Mouse (Mus musculus) limb, embryonic 12.5 days (tissue): ENCODE measurements around the gene Gucy2c. TPM values are rescaled to one million over a fixed set of nuclear protein-coding genes. Genes with fewer than 3 reads are reported as not detected.

Experiments used
- ATAC-seq: fragments of 200-750 bp; cut with Nextera tagmentation; 2 replicates; pipeline ENCODE4 v1.8.0; 2017; ENCODE audit warnings: low read depth, moderate TSS enrichment; ENCODE audit not compliant: insufficient number of reproducible peaks, insufficient read depth, low FRiP score, low TSS enrichment
- H3K27ac ChIP-seq: fragments of 300-500 bp; sonication (generic); 2 replicates; pipeline ENCODE4 v1.5.1; 2016; ENCODE audit warnings: mild to moderate bottlenecking, moderate library complexity
- H3K27me3 ChIP-seq: fragments of 300-500 bp; sonication (generic); 2 replicates; pipeline ENCODE4 v1.6.1; 2016; ENCODE audit warnings: mild to moderate bottlenecking, moderate library complexity
- H3K36me3 ChIP-seq: fragments of 300-500 bp; sonication (generic); 2 replicates; pipeline ENCODE4 v1.6.1; 2016; ENCODE audit warnings: mild to moderate bottlenecking, moderate library complexity
- H3K4me1 ChIP-seq: fragments of 300-500 bp; sonication (generic); replicated peaks from 2 replicates; pipeline ENCODE4 v1.6.1; 2016
- H3K4me2 ChIP-seq: fragments of 300-500 bp; sonication (generic); 2 replicates; pipeline ENCODE4 v1.6.1; 2016; ENCODE audit warnings: mild to moderate bottlenecking, moderate library complexity
- H3K4me3 ChIP-seq: fragments of 300-500 bp; sonication (generic); replicated peaks from 2 replicates; pipeline ENCODE4 v1.5.1; 2016; ENCODE audit warnings: mild to moderate bottlenecking
- H3K9ac ChIP-seq: fragments of 300-500 bp; sonication (generic); replicated peaks from 2 replicates; pipeline ENCODE4 v1.6.1; 2016; ENCODE audit warnings: mild to moderate bottlenecking, moderate library complexity
- H3K9me3 ChIP-seq: fragments of 300-500 bp; sonication (generic); 2 replicates; pipeline ENCODE4 v1.6.1; 2016; ENCODE audit warnings: mild to moderate bottlenecking, moderate library complexity
- WGBS: fragments of 180-500 bp; shearing (Covaris S2); methylation state at CpG from one replicate; pipeline ENCODE4 v1.1.7; 2016; 5-methylcytosine and 5-hydroxymethylcytosine counted together
- polyA plus RNA-seq: library from polyadenylated mRNA; unstranded; fragments of >200 nt; fragmentation: Nextera tagmentation; extraction: Ambion mirVana; gene quantifications from 2 replicates; pipeline ENCODE4 v1.2.1, GENCODE M21; 2016

Gene Gucy2c
- polyA plus RNA-seq, 1 experiment from 2014 or later, result not detected

DNA sequence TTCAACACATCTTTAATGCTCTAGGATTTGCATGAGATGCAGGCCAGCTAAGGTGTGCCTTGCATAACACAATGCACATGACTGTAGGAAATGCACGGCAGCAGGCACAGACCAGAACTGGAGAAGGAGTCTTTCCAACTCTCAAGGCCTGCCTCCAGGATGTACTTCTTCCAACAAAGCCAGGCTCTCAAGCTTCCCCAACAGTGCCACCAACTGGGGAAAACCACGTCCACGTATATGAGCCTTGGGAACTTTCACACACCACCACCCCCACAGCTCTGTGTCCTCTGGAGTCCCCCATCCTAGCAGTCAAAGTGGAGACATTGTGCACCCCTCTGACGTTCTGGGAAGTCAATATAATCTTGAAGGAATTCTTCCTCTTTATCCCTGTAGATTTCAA is 31.6 kb upstream of the Gucy2c start:
- peaks cover 17% of the 10 kb centered on the region for H3K4me1 ChIP-seq
- no peaks in the 10 kb centered on the region for H3K9me3 ChIP-seq
- WGBS, result 53% methylated on average over 4 of the region's 4 CpGs
- no peak overlapping the region for H3K9ac ChIP-seq
- no peak overlapping the region for H3K4me2 ChIP-seq
- no peak for ATAC-seq
- H3K27ac ChIP-seq, result no peak overlapping the region
- H3K27me3 ChIP-seq, result no peaks in the 10 kb centered on the region
- no peak overlapping the region for H3K4me3 ChIP-seq
- peaks cover 73% of the 10 kb centered on the region for H3K36me3 ChIP-seq

DNA sequence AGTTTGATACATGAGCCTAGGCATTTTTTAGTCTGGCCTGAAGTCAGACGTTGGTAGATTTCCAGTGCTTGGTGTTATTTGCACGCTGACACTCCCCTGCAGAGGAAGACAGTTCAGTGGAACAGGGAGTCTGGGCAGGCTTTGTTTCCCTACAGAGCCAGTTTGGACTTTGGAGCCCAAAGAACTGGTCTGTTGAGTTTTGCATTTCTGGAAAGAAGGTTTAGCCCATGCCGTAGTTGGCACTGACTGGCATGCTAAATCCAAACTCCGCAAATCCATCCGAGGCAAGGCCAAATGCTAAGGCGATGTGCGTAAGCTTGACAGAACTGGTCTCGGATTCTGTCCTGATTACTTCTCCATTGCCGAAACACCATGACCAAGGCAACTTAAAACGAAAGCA is 29.6 kb upstream of the Gucy2c start:
- Histone ChIP-seq H3K27ac (no peak overlapping the region), H3K4me3 (no peak overlapping the region), H3K4me1 (peaks cover 22% of the 10 kb centered on the region), H3K9me3 (no peaks in the 10 kb centered on the region), H3K36me3 (peaks cover 54% of the 10 kb centered on the region), H3K27me3 (no peaks in the 10 kb centered on the region), H3K9ac (no peak overlapping the region), H3K4me2 (no peak overlapping the region)
- 91% methylated on average over 10 of the region's 10 CpGs for WGBS
- ATAC-seq, result no peak

DNA sequence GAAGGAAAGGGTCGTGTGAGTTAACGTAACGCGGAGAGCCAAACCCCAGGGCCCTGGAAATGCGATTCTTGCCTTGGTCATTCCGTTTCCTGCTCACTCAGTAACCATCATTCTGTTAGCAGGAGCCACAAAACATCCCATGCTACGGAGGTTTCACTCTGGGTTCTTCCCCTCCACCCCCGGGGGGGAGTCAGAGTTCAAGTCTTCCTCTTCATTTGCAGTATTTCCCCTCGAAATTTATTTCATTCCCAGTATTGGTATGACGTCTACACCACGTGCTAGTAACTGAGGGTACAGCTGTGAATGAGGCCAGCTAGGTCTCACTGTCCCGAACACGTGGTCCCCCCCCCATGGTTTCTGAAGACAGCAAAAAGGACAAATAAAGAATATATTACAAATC is 28.1 kb upstream of the Gucy2c start:
- Histone ChIP-seq H3K4me3 (no peak overlapping the region), H3K36me3 (peaks cover 41% of the 10 kb centered on the region), H3K27me3 (no peaks in the 10 kb centered on the region), H3K9ac (no peak overlapping the region), H3K27ac (no peak overlapping the region), H3K9me3 (no peaks in the 10 kb centered on the region), H3K4me1 (peaks cover 28% of the 10 kb centered on the region), H3K4me2 (peak overlapping the region; percentile 94)
- WGBS, result 78% methylated on average over 13 of the region's 13 CpGs
- no peak for ATAC-seq

DNA sequence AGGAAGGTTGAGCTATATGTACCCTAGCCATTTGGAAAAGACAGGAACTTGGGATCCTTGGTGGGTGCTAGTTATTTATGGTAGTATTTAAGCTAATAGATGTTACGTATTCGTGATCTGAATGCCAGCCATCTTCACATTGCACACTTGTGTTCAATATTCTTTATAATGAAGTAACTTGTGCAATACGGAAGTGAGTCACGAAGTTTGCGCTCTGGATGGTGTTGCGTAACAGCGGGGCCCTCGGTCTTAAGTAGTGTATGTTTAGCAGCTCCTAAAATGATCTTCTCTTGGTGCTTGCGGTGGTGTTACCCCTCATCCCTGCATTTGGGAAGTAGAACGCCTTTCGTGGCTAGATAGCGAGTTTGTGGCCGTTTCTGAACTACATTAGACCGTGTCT is 27.5 kb upstream of the Gucy2c start:
- Histone ChIP-seq H3K4me3 (peak overlapping the region; percentile 84), H3K4me2 (peak overlapping the region; percentile 94), H3K4me1 (peaks cover 28% of the 10 kb centered on the region), H3K36me3 (peaks cover 35% of the 10 kb centered on the region), H3K9me3 (no peaks in the 10 kb centered on the region), H3K9ac (peak overlapping the region; percentile 70), H3K27ac (no peak overlapping the region), H3K27me3 (no peaks in the 10 kb centered on the region)
- no peak for ATAC-seq
- 37% methylated on average over 14 of the region's 14 CpGs for WGBS

DNA sequence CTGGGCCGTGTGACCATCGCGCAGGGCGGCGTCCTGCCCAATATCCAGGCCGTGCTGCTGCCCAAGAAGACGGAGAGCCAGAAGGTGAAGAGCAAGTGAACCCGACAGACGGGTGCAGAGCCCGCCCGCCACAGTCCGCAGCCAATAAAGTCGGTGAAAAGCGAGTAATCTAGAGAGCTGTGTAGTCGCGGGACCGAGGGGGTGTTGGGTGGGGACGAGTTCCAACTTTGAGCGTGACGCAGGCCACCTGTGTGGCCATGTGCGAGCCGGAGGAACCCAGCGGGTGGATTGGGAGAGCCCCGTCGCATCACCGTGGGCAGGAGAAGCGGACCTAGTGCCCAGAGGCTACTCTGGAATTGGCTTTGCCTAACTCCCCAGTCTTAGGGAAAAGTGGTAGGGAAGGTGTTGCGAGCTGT is 27.1 kb upstream of the Gucy2c start:
- ATAC-seq, result 0 out of 2 replicates have a peak, but pooled peaks have one; percentile 1
- Histone ChIP-seq H3K4me2 (peak overlapping the region; percentile 94), H3K9ac (peak overlapping the region; percentile 70), H3K27ac (no peak overlapping the region), H3K9me3 (no peaks in the 10 kb centered on the region), H3K4me1 (peaks cover 28% of the 10 kb centered on the region), H3K27me3 (no peaks in the 10 kb centered on the region), H3K36me3 (peaks cover 31% of the 10 kb centered on the region), H3K4me3 (peak overlapping the region; percentile 84)
- 2% methylated on average over 28 of the region's 28 CpGs for WGBS

DNA sequence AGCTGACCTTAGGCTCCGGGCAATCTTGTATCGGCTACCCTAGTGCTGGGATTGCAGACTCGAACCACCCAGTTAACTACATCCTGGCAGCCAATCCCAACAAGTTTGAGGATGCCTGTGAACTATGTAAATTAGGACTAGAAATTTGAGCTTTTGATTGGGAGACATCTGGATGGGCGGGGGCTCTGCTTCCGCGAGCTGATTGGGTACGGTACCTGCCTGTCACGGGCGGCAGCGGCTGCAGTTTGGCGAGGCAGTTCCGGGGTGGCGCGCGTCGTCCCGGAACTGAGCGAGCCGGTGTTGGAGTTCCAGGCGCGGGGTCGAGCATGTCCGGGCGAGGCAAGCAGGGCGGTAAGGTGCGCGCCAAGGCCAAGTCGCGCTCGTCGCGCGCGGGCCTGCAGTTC is 26.5 kb upstream of the Gucy2c start, which contains the start of gene H2afj:
Gene H2afj (plus strand): TSS at position 231 of the 404 bp plus-strand sequence.
- WGBS, result under 1% methylated on average over 34 of the region's 34 CpGs
- H3K9me3 ChIP-seq, result no peaks in the 10 kb centered on the region
- H3K36me3 ChIP-seq, result peaks cover 25% of the 10 kb centered on the region
- no peaks in the 10 kb centered on the region for H3K27me3 ChIP-seq
- peak within 1 kb of the TSS; percentile 87 for H3K27ac ChIP-seq
- peak; percentile 79 for ATAC-seq
- peaks cover 32% of the 10 kb centered on the region for H3K4me1 ChIP-seq
- H3K9ac ChIP-seq, result peak within 1 kb of the TSS; percentile 70
- peak within 1 kb of the TSS; percentile 84 for H3K4me3 ChIP-seq
- H3K4me2 ChIP-seq, result peak within 1 kb of the TSS; percentile 94

DNA sequence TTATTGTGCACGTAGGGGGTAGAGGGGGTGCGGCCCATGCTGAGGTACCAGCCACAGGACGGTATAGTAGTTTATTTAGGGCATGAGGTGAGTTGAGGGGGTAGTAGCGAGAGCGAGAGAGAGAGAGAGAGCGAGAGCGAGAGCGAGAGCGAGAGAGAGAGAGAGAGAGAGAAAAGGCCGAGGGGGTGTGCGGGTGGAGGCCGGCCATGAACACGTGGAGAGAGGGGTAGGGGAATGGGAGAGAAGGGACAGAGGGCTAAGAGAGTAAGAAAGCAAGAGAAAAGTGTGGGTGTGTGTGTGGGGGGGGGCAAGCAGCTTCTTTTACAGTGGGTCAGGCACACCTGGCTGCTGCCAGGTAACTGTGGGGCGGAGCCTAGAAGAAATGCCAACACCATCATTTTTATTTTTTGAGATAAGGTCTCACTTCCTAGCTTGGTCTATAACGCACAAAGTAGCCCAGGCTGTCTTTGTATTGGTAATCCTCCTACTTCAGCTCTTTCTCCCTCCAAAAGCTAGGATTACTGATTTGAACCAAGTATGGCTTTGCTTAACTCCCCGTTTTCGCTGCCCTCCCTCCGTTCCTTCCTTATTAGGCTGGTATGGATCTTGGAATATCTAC is 25.9 kb upstream of the Gucy2c start:
- H3K9ac ChIP-seq, result peak overlapping the region; percentile 34; the same call in 1 of the 2 replicates
- peak overlapping the region; percentile 87 for H3K27ac ChIP-seq
- no peaks in the 10 kb centered on the region for H3K27me3 ChIP-seq
- WGBS, result 36% methylated on average over 18 of the region's 18 CpGs
- H3K4me1 ChIP-seq, result peaks cover 35% of the 10 kb centered on the region
- peaks cover 20% of the 10 kb centered on the region for H3K36me3 ChIP-seq
- no peaks in the 10 kb centered on the region for H3K9me3 ChIP-seq
- H3K4me3 ChIP-seq, result peak overlapping the region; percentile 84
- peak overlapping the region; percentile 94 for H3K4me2 ChIP-seq
- ATAC-seq, result peak; percentile 0; the same call in 1 of the 2 replicates

DNA sequence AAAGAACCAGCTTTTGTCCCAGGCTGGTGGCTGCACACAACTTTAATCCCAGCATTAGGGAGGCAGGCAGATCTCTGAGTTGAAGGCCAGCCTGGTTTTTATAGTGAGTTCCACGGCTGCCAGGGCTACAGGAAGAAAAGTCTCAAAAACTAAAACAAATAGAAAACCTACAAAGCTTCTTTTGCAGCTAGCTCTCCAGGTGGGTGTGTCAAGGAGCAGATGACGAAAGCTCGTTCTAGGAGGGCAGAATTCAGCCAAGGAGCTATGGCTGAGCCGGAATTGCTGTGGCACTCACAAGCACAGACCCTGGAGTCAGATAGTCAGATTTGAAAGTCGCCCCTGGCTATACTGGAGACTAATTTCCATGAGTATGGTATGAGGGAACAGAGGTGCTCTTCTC is 25.3 kb upstream of the Gucy2c start:
- Histone ChIP-seq H3K4me2 (peak overlapping the region; percentile 94), H3K9me3 (no peaks in the 10 kb centered on the region), H3K9ac (no peak overlapping the region), H3K36me3 (peaks cover 13% of the 10 kb centered on the region), H3K4me1 (peaks cover 35% of the 10 kb centered on the region), H3K4me3 (no peak overlapping the region), H3K27me3 (no peaks in the 10 kb centered on the region), H3K27ac (peak overlapping the region; percentile 67; the same call in 1 of the 2 replicates)
- 62% methylated on average over 5 of the region's 5 CpGs for WGBS
- no peak for ATAC-seq

DNA sequence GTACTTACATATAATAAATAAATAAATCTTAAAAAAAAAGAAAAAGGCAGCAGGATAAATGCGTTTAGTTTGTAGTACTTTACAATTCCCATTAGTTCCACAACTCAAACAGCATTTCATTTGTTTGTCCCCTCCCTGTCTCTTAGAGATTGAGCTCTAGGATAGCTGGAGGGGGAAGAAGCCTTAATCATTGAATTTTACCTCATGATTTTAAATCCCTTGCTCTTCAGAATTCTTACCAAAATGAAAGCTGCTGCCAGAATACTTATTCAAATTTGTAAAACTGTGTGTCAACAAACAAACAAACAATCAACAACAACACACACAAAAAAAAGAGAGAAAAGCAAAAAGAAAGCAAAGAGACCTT is 23.8 kb upstream of the Gucy2c start:
- H3K4me2 ChIP-seq, result no peak overlapping the region
- H3K27ac ChIP-seq, result peak overlapping the region; percentile 100
- 96% methylated on average over 1 of the region's 1 CpGs for WGBS
- peaks cover 2% of the 10 kb centered on the region; the same call in 1 of the 2 replicates for H3K36me3 ChIP-seq
- no peaks in the 10 kb centered on the region for H3K9me3 ChIP-seq
- H3K27me3 ChIP-seq, result no peaks in the 10 kb centered on the region
- no peak overlapping the region for H3K9ac ChIP-seq
- H3K4me1 ChIP-seq, result peaks cover 35% of the 10 kb centered on the region
- H3K4me3 ChIP-seq, result no peak overlapping the region
- ATAC-seq, result no peak

DNA sequence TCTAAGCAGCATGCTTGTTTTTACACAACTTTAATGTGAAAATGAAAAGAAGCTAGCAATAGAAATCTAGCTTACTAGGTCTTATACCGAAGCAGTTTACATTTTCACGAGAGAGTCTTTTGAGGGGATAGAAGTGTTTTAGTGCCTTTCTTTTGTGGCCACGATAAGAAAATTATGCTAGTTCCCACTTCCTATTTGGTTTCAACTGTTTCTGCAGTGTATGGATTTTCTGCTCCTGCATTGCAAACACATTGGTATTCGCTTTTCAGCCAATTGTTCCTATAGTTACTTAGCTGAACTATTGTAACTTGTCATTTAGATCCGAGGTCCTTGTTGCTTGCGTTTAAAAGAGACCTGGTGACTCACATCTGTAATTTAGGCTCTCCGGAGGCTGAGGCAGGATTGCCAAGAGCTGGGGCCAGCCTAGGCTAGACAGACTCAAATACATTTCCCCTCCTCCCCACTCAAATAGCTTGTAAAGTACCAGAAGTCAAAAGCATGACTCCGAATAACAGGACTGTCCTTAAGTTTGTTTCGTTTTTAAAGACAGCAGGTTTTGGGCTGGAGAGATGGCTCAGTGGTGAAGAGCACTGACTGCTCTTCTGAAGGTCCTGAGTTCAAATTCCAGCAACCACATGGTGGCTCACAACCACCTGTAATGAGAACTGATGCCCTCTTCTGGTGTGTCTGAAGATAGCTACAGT is 23.3 kb upstream of the Gucy2c start:
- peaks cover 30% of the 10 kb centered on the region for H3K4me1 ChIP-seq
- no peaks in the 10 kb centered on the region for H3K9me3 ChIP-seq
- 34% methylated on average over 9 of the region's 9 CpGs for WGBS
- peak overlapping the region; percentile 63 for H3K4me3 ChIP-seq
- no peaks in the 10 kb centered on the region for H3K27me3 ChIP-seq
- H3K36me3 ChIP-seq, result no peaks in the 10 kb centered on the region
- H3K4me2 ChIP-seq, result peak overlapping the region; percentile 60
- peak overlapping the region; percentile 100 for H3K27ac ChIP-seq
- peak overlapping the region; percentile 52; the same call in 1 of the 2 replicates for H3K9ac ChIP-seq
- ATAC-seq, result no peak

DNA sequence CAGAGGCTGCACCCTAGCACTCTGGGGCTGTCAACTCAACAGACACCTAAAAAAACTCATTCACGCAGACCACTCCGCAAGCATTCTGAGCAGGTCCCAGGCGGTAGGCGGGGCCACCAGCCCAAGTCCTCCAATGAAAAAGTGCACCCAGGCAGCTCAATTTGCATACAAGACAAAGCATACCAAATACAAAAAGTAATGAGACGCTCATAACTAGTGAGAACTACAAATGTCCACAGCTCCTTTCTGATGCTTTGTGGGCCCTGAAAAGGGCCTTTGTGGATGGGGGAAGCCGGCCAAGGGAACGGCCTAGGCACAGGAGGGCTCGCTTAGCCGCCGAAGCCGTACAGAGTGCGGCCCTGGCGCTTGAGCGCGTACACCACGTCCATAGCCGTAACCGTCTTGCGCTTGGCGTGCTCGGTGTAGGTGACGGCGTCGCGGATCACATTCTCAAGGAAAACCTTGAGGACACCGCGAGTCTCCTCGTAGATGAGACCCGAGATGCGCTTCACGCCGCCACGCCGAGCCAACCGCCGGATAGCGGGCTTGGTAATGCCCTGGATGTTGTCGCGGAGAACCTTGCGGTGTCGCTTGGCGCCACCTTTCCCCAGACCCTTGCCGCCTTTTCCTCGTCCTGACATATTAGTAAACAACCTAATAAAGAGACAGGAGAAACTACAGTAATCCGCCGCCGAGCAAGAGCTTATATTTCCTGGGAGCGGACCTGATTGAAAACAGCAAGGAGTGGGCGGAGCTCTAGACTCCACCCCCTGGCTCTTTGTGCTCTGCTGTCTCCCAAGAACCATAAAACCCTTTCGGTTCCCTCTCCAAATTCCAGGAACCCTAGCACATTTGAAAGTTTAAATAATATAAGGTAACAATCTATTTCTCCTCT is 22.4 kb upstream of the Gucy2c start, which contains the start of gene Hist4h4:
Gene Hist4h4 (minus strand): TSS at position 677 of the 895 bp plus-strand sequence.
- ATAC-seq, result peak; percentile 58
- Histone ChIP-seq H3K4me3 (peak within 1 kb of the TSS; percentile 63), H3K36me3 (no peaks in the 10 kb centered on the region), H3K27me3 (no peaks in the 10 kb centered on the region), H3K4me1 (peaks cover 21% of the 10 kb centered on the region), H3K4me2 (peak within 1 kb of the TSS; percentile 60), H3K9me3 (no peaks in the 10 kb centered on the region), H3K9ac (peak within 1 kb of the TSS; percentile 96), H3K27ac (peak within 1 kb of the TSS; percentile 100)
- WGBS, result under 1% methylated on average over 50 of the region's 50 CpGs
